Mouse (Mus musculus) heart, embryonic 16.5 days (tissue): ENCODE data around the gene Hist2h3c1. TPM values are rescaled to one million over a fixed set of nuclear protein-coding genes. Genes with fewer than 3 reads are reported as not detected.
"Not testable (repeated sequence)": the region's sequence is repeated elsewhere in the genome, so short reads cannot be mapped to it uniquely, and the experiment has no call there.

Experiments used
- ATAC-seq: fragments of 200-750 bp; cut with Nextera tagmentation; replicated peaks from 2 replicates; pipeline ENCODE4 v1.8.0; 2017; ENCODE audit warnings: moderate number of reproducible peaks; ENCODE audit not compliant: insufficient read depth, low FRiP score; ENCODE audit errors: extremely low read depth
- H3K27ac ChIP-seq: fragments of 300-500 bp; sonication (generic); 2 replicates; pipeline ENCODE4 v1.5.1; 2014; ENCODE audit warnings: mild to moderate bottlenecking, low read length, control low read depth, moderate library complexity
- H3K27me3 ChIP-seq: fragments of 300-500 bp; sonication (generic); 2 replicates; pipeline ENCODE4 v1.6.1; 2014; ENCODE audit warnings: low read length, mixed read lengths; ENCODE audit not compliant: control insufficient read depth, insufficient read depth
- H3K36me3 ChIP-seq: fragments of 300-500 bp; sonication (generic); 2 replicates; pipeline ENCODE4 v1.6.1; 2014; ENCODE audit not compliant: control insufficient read depth, insufficient read depth
- H3K4me1 ChIP-seq: fragments of 300-500 bp; sonication (generic); 2 replicates; pipeline ENCODE4 v1.6.1; 2014; ENCODE audit warnings: low read length, mixed read lengths; ENCODE audit not compliant: control insufficient read depth, insufficient read depth
- H3K4me2 ChIP-seq: fragments of 300-500 bp; sonication (generic); 2 replicates; pipeline ENCODE4 v1.6.1; 2014; ENCODE audit warnings: low read depth, mild to moderate bottlenecking, control low read depth, low read length
- H3K4me3 ChIP-seq: fragments of 300-500 bp; sonication (generic); 2 replicates; pipeline ENCODE4 v1.5.1; 2014; ENCODE audit warnings: mild to moderate bottlenecking, control low read depth, low read length
- H3K9ac ChIP-seq: fragments of 300-500 bp; sonication (generic); 2 replicates; pipeline ENCODE4 v1.6.1; 2014; ENCODE audit warnings: low read length, control low read depth
- H3K9me3 ChIP-seq: fragments of 300-500 bp; sonication (generic); replicated peaks from 2 replicates; pipeline ENCODE4 v1.6.1; 2016; ENCODE audit warnings: low read length; ENCODE audit not compliant: control insufficient read depth
- whole genome bisulfite sequencing: fragments of 180-500 bp; shearing (Covaris S2); extraction: QIAGEN DNeasy Blood & Tissue Kit; methylation state at CpG from one replicate; pipeline ENCODE4 v1.1.7; 2014; 5-methylcytosine and 5-hydroxymethylcytosine counted together
- polyA plus RNA-seq: library from polyadenylated mRNA; unstranded; fragments of >200 nt; fragmentation: Nextera tagmentation; extraction: Ambion mirVana; gene quantifications from 2 replicates; pipeline ENCODE4 v1.2.1, GENCODE M21; 2015

The Hist2h3c1 gene
- polyA plus RNA-seq, 1 experiment from 2014 or later: 0.76 TPM

DNA sequence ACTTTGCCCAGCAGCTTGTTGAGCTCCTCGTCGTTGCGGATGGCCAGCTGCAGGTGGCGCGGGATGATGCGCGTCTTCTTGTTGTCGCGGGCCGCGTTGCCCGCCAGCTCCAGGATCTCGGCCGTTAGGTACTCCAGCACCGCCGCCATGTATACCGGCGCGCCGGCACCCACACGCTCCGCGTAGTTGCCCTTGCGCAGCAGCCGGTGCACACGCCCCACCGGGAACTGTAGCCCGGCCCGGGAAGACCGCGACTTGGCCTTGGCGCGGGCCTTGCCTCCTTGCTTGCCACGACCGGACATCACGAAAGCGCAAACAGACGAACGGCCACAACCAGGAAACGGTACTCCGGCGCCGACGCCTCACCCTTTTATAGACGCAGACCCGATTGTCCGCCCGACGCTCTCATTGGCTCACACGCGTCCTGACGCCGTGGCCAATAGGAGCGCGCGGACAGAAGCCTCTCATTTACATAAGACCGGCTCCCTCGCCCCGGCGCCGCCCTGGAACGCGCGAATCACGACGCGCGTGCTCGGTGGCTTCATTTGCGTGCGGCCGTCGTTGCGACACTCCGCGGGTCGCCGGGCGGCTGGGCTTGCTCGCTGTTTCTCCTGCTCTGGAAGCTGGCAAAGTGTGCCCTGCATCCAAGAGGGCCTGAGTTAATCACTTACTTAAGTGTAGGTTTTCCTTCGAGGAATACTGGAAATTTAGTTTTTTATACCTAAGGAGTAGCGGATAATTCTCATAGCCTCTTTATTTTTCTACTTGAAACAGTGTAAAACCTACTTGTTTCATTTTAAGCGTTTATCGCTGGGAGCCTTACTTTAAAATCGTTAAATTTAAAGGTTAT lies 6.3 kb upstream of the Hist2h3c1 start, which contains the start of gene Hist2h2aa2:
Gene Hist2h2aa2, minus strand, starts transcription at position 328 of the 850 bp plus-strand sequence.
- peak within 1 kb of the TSS; percentile 87 for H3K27ac ChIP-seq
- not testable (repeated sequence) for H3K27me3 ChIP-seq, H3K9me3 ChIP-seq, H3K36me3 ChIP-seq
- H3K9ac ChIP-seq: peak within 1 kb of the TSS; percentile 71
- H3K4me2 ChIP-seq: peak within 1 kb of the TSS; percentile 57
- peak; percentile 76 for ATAC-seq
- peak within 1 kb of the TSS; percentile 40 for H3K4me3 ChIP-seq
- peaks cover 22% of the 10 kb centered on the region for H3K4me1 ChIP-seq
- WGBS: 4% methylated on average over 31 of the region's 85 CpGs

DNA sequence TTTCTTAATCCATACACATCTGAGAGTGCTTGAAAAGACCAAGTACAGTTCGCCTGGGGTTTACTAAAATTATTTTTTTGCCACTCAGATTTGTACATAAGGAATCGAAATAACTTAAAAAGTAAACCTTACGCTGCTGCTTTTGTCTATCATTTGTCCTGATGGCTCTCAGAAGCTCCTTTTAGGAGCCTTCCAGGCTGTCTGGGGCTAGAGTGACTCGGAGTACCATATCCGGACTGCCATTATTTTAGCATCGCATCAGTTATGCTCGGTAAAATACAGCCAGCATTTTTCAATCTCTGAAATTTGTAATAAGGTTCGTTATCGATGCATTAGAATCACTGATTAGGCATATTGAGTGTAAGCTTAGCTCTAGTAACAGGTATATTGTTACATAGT lies 5.7 kb upstream of the Hist2h3c1 start:
- H3K36me3 ChIP-seq: no peaks in the 10 kb centered on the region
- no peak for ATAC-seq
- H3K27me3 ChIP-seq: no peaks in the 10 kb centered on the region
- peaks cover 22% of the 10 kb centered on the region for H3K4me1 ChIP-seq
- 79% methylated on average over 9 of the region's 9 CpGs for WGBS
- peak overlapping the region; percentile 57 for H3K4me2 ChIP-seq
- H3K9me3 ChIP-seq: no peaks in the 10 kb centered on the region
- H3K9ac ChIP-seq: peak overlapping the region; percentile 71
- H3K4me3 ChIP-seq: peak overlapping the region; percentile 12; the same call in 1 of the 2 replicates
- peak overlapping the region; percentile 87 for H3K27ac ChIP-seq

DNA sequence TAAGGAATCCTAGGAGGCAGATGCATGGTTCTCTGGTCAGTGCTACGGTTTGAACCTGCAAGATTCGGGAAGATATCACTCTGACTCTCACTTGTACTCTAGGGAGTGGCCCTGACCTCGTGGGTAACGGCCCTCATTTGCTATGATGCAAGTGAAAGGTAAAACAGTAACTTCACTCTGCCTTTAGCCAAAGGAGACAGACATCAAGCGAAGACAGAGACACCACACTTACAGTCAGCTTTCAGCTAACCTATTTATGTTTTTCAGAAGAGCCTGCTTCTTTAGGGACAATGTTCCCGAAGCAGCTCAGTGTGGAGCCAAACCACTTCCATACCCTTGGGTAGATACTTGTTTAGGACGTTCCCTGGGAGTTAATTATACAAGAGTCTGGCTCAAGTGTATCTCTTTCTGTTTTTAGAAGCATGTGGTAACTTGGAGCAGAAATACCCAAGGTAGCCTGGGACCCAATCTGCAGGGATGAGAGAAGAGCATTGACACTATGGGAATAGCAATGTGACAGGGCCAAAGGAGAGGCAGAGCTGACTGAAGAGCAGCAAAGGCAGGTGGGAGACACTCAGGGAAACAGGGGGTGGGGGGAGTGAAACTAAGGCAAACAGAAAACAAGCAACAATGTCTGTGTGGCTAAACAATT lies 2.4 kb upstream of the Hist2h3c1 start:
- H3K4me2 ChIP-seq: peak overlapping the region; percentile 69
- 75% methylated on average over 7 of the region's 7 CpGs for WGBS
- H3K27me3 ChIP-seq: no peaks in the 10 kb centered on the region
- H3K9ac ChIP-seq: peak overlapping the region; percentile 82
- H3K36me3 ChIP-seq: no peaks in the 10 kb centered on the region
- ATAC-seq: no peak
- H3K9me3 ChIP-seq: no peaks in the 10 kb centered on the region
- peak overlapping the region; percentile 57 for H3K4me3 ChIP-seq
- peak overlapping the region; percentile 97 for H3K27ac ChIP-seq
- H3K4me1 ChIP-seq: peaks cover 25% of the 10 kb centered on the region

DNA sequence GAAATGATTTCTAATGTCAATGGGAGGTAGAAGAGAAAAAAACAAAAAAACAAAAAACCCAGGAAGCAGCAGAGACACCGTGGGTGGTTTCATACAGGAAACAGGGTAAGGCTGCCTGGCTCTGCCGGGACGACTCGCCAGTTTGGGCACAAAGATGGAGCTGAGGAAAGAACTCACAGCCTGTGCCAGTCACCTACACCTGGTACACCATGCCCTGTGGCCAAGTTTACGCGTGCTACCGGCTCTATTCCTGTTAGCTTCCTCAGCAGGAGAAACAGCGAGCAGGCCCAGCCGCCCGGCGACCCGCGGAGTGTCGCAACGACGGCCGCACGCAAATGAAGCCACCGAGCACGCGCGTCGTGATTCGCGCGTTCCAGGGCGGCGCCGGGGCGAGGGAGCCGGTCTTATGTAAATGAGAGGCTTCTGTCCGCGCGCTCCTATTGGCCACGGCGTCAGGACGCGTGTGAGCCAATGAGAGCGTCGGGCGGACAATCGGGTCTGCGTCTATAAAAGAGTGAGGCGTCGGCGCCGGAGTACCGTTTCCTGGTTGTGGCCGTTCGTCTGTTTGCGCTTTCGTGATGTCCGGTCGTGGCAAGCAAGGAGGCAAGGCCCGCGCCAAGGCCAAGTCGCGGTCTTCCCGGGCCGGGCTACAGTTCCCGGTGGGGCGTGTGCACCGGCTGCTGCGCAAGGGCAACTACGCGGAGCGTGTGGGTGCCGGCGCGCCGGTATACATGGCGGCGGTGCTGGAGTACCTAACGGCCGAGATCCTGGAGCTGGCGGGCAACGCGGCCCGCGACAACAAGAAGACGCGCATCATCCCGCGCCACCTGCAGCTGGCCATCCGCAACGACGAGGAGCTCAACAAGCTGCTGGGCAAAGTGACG lies 1.2 kb upstream of the Hist2h3c1 start, which contains the start of gene Hist2h2aa1:
Gene Hist2h2aa1, plus strand, starts transcription at position 495 of the 884 bp plus-strand sequence.
- H3K27ac ChIP-seq: peak within 1 kb of the TSS; percentile 97
- peak; percentile 83 for ATAC-seq
- H3K4me2 ChIP-seq: peak within 1 kb of the TSS; percentile 69
- not testable (repeated sequence) for H3K27me3 ChIP-seq, H3K9me3 ChIP-seq, H3K36me3 ChIP-seq
- WGBS: 0% methylated on average over 20 of the region's 88 CpGs
- peak within 1 kb of the TSS; percentile 82 for H3K9ac ChIP-seq
- H3K4me3 ChIP-seq: peak within 1 kb of the TSS; percentile 57
- peaks cover 26% of the 10 kb centered on the region for H3K4me1 ChIP-seq

DNA sequence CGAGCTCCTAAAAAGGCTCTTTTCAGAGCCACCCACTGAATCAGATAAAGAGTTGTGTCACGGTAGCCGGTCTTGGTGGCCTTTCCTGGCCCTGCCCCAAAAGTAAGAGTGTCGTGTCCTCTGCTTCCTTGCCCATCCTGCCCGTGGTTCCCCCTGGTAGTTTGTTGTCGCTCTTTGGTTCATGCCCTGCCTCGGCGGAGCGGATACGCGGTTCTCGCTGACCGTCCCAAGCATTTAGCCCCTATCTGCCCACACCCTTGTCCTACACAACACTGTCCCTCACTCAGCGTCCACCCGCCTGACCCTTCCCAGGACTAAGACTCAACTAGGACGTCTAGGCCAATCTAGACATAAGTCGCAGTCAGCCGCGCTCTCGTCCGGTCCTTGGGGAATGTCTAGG lies 467 bp upstream of the Hist2h3c1 start:
- H3K4me2 ChIP-seq, ATAC-seq, H3K9ac ChIP-seq, H3K27me3 ChIP-seq, H3K9me3 ChIP-seq, H3K36me3 ChIP-seq: not testable (repeated sequence)
- peak overlapping the region; percentile 43 for H3K4me3 ChIP-seq
- peak overlapping the region; percentile 80 for H3K27ac ChIP-seq
- H3K4me1 ChIP-seq: peaks cover 24% of the 10 kb centered on the region
- WGBS: 0% methylated on average over 10 of the region's 21 CpGs

DNA sequence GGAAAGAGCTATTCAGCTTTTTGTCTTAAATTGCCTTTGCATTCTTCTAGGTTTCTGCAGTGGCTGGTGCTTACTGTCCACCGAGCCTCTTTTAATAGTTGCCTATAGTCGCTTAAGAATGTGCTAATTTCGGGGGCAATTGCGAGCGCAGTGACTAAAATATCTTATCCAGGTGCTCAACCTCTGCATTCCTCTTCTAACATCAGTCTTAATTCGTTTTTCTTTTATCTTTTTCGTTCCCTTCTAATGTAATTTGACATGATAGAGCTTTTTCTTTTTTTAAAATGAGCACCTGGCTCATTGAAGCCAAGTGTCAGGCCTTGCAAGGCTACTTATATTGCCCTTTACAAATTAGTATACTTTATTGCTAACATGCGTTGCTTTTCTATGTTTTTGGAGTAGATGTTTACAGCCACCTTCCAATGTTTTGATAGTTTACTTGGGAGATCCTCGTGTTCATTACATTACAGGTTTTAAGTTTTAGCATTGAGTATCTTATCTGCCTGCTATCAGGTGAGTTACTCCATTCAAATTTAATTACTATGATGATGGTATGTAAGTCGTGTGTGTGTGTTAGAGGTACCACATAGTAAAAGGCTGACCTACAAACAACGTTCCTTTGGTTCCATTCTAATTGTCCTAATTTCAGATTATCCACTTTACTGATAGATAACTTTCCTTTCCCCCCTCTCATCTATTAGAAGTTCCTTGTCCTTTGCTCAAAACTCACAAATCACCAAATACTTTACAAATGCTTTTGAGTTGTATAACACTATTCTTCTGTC lies 1.1 kb downstream of the Hist2h3c1 start:
- Histone ChIP-seq H3K4me3 (peak overlapping the region; percentile 53), H3K9ac (peak overlapping the region; percentile 74), H3K27me3 (no peaks in the 10 kb centered on the region), H3K27ac (peak overlapping the region; percentile 62), H3K9me3 (no peaks in the 10 kb centered on the region), H3K36me3 (no peaks in the 10 kb centered on the region), H3K4me2 (peak overlapping the region; percentile 63), H3K4me1 (peaks cover 24% of the 10 kb centered on the region)
- no peak for ATAC-seq
- 9% methylated on average over 11 of the region's 11 CpGs for WGBS

DNA sequence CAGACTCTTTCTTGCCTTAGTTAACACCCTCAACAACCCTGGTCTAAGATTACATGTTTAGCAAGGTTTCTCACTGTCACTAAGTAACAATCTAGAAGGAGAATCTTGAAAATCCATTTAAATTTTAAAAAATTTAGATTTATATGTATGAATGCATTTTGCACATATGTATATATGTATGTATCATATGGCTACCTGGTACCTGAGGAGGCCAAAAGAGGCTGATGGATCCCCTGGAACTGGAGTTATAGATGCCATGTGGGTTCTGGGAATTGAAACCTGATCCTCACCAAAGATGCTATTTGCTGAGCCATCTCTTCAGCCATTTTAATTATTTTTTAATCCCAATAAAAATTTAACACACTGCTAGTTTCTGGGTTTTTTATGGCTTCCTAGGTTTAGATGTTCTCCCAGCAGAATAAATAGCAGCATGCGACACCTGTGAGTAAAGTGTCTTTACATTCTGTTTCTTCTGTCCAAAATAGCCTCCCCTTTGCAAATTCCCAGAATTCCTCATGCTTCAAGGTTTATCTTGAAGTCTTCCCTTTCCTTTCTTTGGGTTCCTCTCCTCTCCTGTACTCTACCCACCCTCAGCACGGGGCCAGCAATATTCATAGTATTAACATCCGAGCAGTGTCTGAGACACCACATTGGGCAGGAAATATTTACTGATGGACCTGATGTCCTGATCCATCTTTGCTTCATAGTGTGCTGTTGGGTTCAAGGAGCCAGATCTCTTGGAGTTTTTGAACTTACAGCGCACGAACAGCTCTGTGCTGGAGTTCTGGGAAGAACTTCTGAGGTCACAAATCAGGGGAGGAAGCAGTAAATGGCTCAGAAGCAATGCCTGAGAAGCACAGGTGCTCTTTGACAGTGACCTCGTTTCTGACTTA lies 1.9 kb downstream of the Hist2h3c1 start:
- peaks cover 24% of the 10 kb centered on the region for H3K4me1 ChIP-seq
- WGBS: 49% methylated on average over 6 of the region's 6 CpGs
- H3K27ac ChIP-seq: no peak overlapping the region
- H3K4me3 ChIP-seq: peak overlapping the region; percentile 53; the same call in 1 of the 2 replicates
- peak overlapping the region; percentile 63 for H3K4me2 ChIP-seq
- H3K9me3 ChIP-seq: no peaks in the 10 kb centered on the region
- H3K27me3 ChIP-seq: no peaks in the 10 kb centered on the region
- peak overlapping the region; percentile 74 for H3K9ac ChIP-seq
- no peaks in the 10 kb centered on the region for H3K36me3 ChIP-seq
- ATAC-seq: no peak
